Mouse (Mus musculus) right cerebral cortex, postnatal 4 days (tissue): Measurements from ENCODE around the gene Icam1.
"Not testable (repeated sequence)": the region's sequence is repeated elsewhere in the genome, so short reads cannot be mapped to it uniquely, and the experiment has no call there.

Experiments used
- DNase-seq: peaks from one replicate; pipeline ENCODE4 v3.0.0-alpha.2; 2022

The Icam1 gene

GRCm38 (mm10) chr9:21025258-21025810, 9.5 kb downstream of the Icam1 start:
- DNase-seq, result no peak

- no peak for DNase-seq
These were observed 11.1 kb downstream of the Icam1 start for GRCm38 (mm10) chr9:21026849-21027248.

- no peak for DNase-seq
These were observed 12.0 kb downstream of the Icam1 start for GRCm38 (mm10) chr9:21027774-21028290.

- DNase-seq, result no peak
These were observed 12.8 kb downstream of the Icam1 start for GRCm38 (mm10) chr9:21028560-21029110.

- peak; percentile 75 for DNase-seq
These were observed 13.7 kb downstream of the Icam1 start, which contains the start of gene Icam4 for GRCm38 (mm10) chr9:21029291-21030054. Icam4 (plus strand) TSS chr9:21029373.

GRCm38 (mm10) chr9:21030055-21030600, 14.3 kb downstream of the Icam1 start:
- DNase-seq, result no peak

- DNase-seq, result peak; percentile 82
These were observed 15.0 kb downstream of the Icam1 start for GRCm38 (mm10) chr9:21030781-21031250.

GRCm38 (mm10) chr9:21031251-21031895, 15.6 kb downstream of the Icam1 start:
- peak; percentile 69 for DNase-seq

- peak; percentile 75 for DNase-seq
These were observed 16.1 kb downstream of the Icam1 start, which contains the start of gene Icam5 for GRCm38 (mm10) chr9:21031896-21032351. Icam5 (plus strand) TSS chr9:21032073.

- no peak for DNase-seq
These were observed 16.7 kb downstream of the Icam1 start for GRCm38 (mm10) chr9:21032491-21032890.

GRCm38 (mm10) chr9:21033136-21033535, 17.4 kb downstream of the Icam1 start:
- DNase-seq, result no peak

- DNase-seq, result no peak
These were observed 18.8 kb downstream of the Icam1 start for GRCm38 (mm10) chr9:21034481-21035085.

GRCm38 (mm10) chr9:21035586-21035985, 19.8 kb downstream of the Icam1 start:
- DNase-seq, result no peak

- DNase-seq, result no peak
These were observed 20.4 kb downstream of the Icam1 start for GRCm38 (mm10) chr9:21036161-21036560.

GRCm38 (mm10) chr9:21036666-21037065, 20.9 kb downstream of the Icam1 start:
- DNase-seq, result no peak

GRCm38 (mm10) chr9:21037481-21037891, 21.7 kb downstream of the Icam1 start:
- DNase-seq, result peak; percentile 66

GRCm38 (mm10) chr9:21039779-21040178, 24.0 kb downstream of the Icam1 start:
- no peak for DNase-seq

GRCm38 (mm10) chr9:21041308-21041707, 25.5 kb downstream of the Icam1 start:
- DNase-seq, result no peak

- DNase-seq, result no peak
These were observed 27.8 kb downstream of the Icam1 start for GRCm38 (mm10) chr9:21043563-21043962.

GRCm38 (mm10) chr9:21044785-21045184, 29.0 kb downstream of the Icam1 start:
- DNase-seq, result not testable (repeated sequence)

- DNase-seq, result no peak
These were observed 29.4 kb downstream of the Icam1 start for GRCm38 (mm10) chr9:21045235-21045634.

- no peak for DNase-seq
These were observed 35.8 kb downstream of the Icam1 start for GRCm38 (mm10) chr9:21051578-21051977.
